ENCODE assay signal across 9 mouse cellular contexts in genomic region chr16:85899301-85899721, GRCm38 (mm10). TPM values are rescaled to one million over a fixed set of nuclear protein-coding genes. Genes with fewer than 3 reads are reported as not detected.
DNase-seq lines count a peak whose midpoint lies in the region; ATAC-seq lines count a peak whose summit lies in the region.
"Had no signal": no experiment of that assay in that cellular context is flagged by ENCODE, and none has a peak within 500 bp of the region (broad histone marks: within the 10 kb centered on the region; RNA-seq: fewer than 3 reads in every experiment).

No protein-coding gene starts in this region.

- H3K4me1 ChIP-seq in embryonic facial prominence, embryonic 13.5 days = peaks cover 36% of the 10 kb centered on the region
- H3K4me1 ChIP-seq in heart, embryonic 16.5 days (ENCODE audit: control insufficient read depth, insufficient read depth, low read length) = peaks cover 9% of the 10 kb centered on the region

- peak overlapping the region; percentile 61 for H3K4me3 ChIP-seq in embryonic facial prominence, embryonic 13.5 days
- peak overlapping the region; percentile 69 for H3K4me3 ChIP-seq in heart, embryonic 16.5 days (ENCODE audit: low read length)

- 19% methylated on average over 25 of the region's 25 CpGs for WGBS in embryonic facial prominence, embryonic 13.5 days
- WGBS in heart, embryonic 16.5 days = 17% methylated on average over 25 of the region's 25 CpGs

- ATAC-seq in embryonic facial prominence, embryonic 13.5 days (ENCODE audit: insufficient number of reproducible peaks, insufficient read depth, low FRiP score, low TSS enrichment, low read depth) = no peak
- ATAC-seq in heart, embryonic 16.5 days (replicated peaks; ENCODE audit: extremely low read depth, insufficient read depth, low FRiP score) = no peak; the same call in 1 of the 2 replicates
- no peak for ATAC-seq in megakaryocyte, adult 5-6 weeks (ENCODE audit: poor library complexity, severe bottlenecking)

- peak overlapping the region; percentile 97 for H3K4me2 ChIP-seq in embryonic facial prominence, embryonic 13.5 days
- peak overlapping the region; percentile 96 for H3K4me2 ChIP-seq in heart, embryonic 16.5 days (ENCODE audit: low read depth, low read length)

- H3K27me3 ChIP-seq in embryonic facial prominence, embryonic 13.5 days = peaks cover 37% of the 10 kb centered on the region
- no peaks in the 10 kb centered on the region for H3K27me3 ChIP-seq in heart, embryonic 16.5 days (ENCODE audit: control insufficient read depth, insufficient read depth, low read length)
- H3K27me3 ChIP-seq: CH12.LX had no signal

- no peak overlapping the region for H3K27ac ChIP-seq in embryonic facial prominence, embryonic 13.5 days
- H3K27ac ChIP-seq in heart, embryonic 16.5 days (ENCODE audit: low read length) = no peak overlapping the region; the same call in 1 of the 2 replicates

- peak; percentile 8 for DNase-seq in layer of hippocampus, adult 11-12 months (ENCODE audit: low spot score)
- DNase-seq in layer of hippocampus, adult 9-10 months (ENCODE audit: low spot score) = no peak
- DNase-seq in kidney, postnatal 25 days = peak; percentile 57 to 59
- DNase-seq in lung, postnatal 14 days = peak; percentile 20
- DNase-seq in right cerebral cortex, postnatal 25 days = peak; percentile 19

- no peaks in the 10 kb centered on the region for H3K36me3 ChIP-seq in embryonic facial prominence, embryonic 13.5 days
- H3K36me3 ChIP-seq in heart, embryonic 16.5 days (ENCODE audit: control insufficient read depth, insufficient read depth) = no peaks in the 10 kb centered on the region

- no peaks in the 10 kb centered on the region for H3K9me3 ChIP-seq in embryonic facial prominence, embryonic 13.5 days
- no peaks in the 10 kb centered on the region for H3K9me3 ChIP-seq in heart, embryonic 16.5 days (replicated peaks; ENCODE audit: control insufficient read depth, low read length)

- peak overlapping the region; percentile 79 for H3K9ac ChIP-seq in embryonic facial prominence, embryonic 13.5 days
- peak overlapping the region; percentile 73; the same call in 1 of the 2 replicates for H3K9ac ChIP-seq in heart, embryonic 16.5 days (ENCODE audit: low read length)

RNA-seq across cellular contexts. Expression of gene Adamts5, which starts 2.3 kb away (rescaled TPM):
- polyA plus RNA-seq in embryonic facial prominence, embryonic 13.5 days (2015; fragmentation: Nextera tagmentation; extraction: Ambion mirVana) = 3.7 and 4.1 TPM in 2 replicates
- polyA plus RNA-seq in heart, embryonic 16.5 days (2015; fragmentation: Nextera tagmentation; extraction: Ambion mirVana) = 3.1 and 3.5 TPM in 2 replicates
- total RNA-seq in megakaryocyte, adult 5-6 weeks (2015) = 0.02 and 0.14 TPM in 2 replicates
- 0.04 and 0.12 TPM in 2 replicates for total RNA-seq in megakaryocyte, adult 5-6 weeks (2017)
- total RNA-seq: CH12.LX had no signal
